Mouse (Mus musculus): ENCODE measurements around the gene Cubn.

The Cubn gene

GRCm38 (mm10) chr2:13352112-13352728, 139.4 kb downstream of the Cubn start:
- DNase-seq = no peak

DNA sequence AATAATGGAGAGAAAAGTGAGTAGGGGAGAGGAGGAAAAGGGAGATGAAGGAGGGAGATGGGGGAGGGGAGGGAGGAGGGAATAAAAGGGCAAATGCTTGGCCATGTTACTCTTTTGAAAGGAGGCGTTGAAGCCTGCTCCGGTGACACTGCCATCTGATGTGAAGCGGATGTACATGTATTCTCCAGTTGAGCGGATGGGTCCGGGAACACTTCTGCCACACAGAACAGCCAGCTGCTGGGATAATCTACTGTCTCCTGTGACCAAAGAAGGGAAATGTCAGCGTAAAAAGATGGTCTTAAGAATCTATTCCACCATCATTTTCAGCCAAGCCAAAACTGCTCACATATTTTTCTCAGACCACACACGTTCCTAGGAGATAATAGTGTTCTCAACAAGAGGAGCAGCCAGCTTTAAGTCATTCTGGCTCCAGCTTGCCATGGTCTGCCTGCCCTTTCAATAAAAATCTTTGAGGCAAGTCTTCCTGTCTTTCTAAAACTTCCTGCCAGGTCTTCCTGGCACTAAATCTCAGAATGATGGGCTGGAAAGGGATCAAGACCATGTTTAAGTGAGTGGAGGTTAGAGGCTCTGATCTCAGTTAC, 149.2 kb downstream of the Cubn start:
- DNase-seq = no peak

- DNase-seq = no peak
Observed at GRCm38 (mm10) chr2:13335446-13335845, 156.2 kb downstream of the Cubn start.

DNA sequence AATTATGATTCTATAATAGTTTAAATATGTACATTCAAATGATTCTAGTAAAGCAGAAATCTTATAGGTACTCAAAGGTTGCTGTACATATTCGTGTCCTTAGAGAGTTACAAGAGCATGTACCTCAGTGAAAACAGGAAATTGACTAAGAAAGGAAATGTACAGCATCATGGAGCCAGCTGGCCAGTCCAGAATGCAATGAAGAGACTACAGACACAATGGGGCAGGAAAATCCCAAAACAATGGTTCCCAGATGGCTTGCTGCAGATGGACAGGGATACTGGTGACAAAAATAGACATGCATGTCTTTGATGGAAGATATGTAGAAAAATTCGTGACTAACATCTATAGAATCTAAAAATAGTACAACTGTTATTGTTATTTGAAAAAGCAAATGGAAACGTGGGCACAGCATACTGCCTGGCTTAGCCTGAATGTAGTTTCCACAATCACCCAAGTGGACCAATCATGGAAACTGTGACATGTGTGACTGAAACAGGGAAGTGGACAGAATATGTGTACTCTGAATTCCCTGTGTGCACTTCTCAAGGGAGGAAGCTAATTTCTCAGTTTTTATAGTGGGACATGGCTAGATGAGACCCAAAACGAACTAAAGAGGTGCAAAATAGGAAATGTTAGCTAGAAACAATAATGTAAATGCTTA, 161.7 kb downstream of the Cubn start:
- DNase-seq = no peak

- no peak for DNase-seq
Observed at GRCm38 (mm10) chr2:13303376-13303775, 188.2 kb downstream of the Cubn start.

- peak; percentile 26 for DNase-seq
Observed at GRCm38 (mm10) chr2:13299031-13299430, 192.6 kb downstream of the Cubn start.

DNA sequence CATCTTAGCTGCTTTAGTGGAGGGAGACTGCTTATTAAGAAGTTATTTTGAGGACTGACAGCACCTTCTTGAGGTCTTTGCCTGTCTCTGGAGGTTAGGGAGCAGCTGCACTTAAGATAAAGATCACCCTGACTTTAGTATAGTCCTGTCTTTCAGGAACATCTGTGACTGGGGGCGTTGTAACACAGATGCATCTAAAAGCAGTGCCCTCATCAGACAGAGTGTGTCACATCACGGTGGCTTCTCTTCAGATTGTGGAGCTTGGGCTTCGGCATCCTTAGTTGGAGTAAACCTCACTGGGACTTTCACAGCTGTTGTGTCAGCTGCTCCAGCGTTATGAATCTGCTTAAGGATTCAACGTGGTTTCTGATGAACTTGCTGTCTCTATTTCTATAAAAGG, 193.9 kb downstream of the Cubn start:
- DNase-seq = no peak

- no peak for DNase-seq
Observed at GRCm38 (mm10) chr2:13290661-13291060, 201.0 kb downstream of the Cubn start.

DNA sequence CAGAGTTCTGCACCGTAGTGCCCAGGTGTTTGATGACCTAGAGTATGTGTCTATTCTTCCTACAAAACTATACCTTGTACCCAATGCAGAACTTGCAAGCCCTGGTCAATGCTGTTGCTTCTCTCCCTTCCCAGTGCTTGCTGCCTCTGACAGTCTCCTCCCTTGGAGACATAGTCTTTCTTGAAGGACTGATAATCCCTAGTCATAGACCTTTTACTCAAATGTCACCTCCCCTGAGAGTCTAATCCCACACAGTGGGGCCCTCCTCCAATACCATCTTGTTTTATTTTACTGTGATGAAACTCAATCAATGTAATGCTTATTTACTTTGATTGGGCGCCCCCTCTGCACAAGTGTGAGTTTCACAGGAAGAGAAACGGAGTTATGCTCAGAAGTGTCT, 201.5 kb downstream of the Cubn start:
- DNase-seq = no peak

DNA sequence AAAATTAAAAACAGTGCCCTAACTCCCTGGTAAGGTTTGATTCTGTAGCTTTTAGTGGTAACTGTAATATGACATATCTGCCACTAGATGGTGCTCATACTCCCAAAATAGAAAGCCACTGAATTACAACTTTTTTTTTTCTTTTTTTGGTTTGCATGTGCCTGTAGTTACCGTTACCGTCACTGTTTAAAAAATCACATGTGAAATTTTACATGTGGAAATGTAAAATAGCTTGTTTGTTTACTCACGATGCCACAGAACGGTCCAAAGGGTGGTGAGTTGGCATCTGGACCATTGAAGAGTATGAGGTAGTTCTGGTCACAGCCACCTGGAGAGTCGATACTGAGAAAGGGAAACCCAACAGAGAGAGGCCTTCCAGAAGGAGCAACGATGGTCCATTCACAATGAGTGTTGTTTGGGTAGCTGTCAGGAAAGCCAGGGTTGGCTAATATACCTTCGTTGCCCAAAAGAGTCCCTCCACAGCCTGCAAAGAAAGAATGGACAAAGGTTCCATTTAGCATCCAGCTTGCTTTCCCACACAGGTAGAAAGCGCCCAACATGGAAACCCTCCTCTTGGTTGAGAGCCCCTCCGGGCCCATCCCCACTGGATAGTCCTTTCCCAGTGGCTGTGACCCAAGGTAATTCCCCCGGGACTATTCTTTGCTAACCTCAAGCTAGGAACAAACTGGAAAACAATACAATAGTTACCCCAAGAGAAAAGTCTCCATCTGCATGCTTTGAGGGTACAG, 213.3 kb downstream of the Cubn start:
- no peak for DNase-seq

GRCm38 (mm10) chr2:13275874-13276273, 215.7 kb downstream of the Cubn start:
- DNase-seq = no peak

DNA sequence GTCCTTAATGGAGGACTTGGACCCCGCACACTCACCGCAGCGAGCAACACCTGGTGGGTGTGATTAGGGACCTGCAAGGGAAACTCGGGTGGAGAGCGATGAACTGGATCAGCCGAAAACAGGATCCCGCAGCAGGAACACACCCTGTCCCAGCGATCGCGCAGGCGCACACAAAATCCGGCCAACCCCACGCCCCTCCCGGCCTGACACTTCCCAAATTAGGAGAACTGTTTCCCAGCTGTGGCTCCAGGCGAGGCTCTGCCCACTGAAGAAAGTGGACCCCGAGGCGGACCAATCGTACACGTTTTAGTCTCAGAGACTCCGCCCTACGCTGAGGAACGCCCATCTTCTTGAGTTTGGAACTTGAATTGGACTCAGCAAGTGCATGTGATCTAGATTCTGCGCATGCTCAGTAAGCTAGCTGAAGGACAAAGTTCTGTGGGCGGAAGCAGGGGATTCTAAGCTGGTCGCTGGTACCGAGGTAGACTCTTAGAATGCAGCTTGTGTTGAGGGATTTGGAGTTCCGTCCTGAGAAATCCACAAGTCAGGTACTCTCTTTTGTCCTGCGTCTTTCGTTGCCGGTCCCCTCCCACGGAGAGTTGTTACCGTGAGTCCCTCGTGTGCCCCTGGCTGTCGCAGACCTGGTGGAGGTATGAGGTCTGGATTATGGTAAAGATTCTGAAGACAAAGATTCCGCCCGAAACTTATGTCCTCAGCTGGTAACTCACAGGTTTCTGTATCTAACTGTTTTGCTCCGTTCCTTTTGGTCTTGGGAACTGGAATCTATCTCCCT, 220.3 kb downstream of the Cubn start, which contains the start of gene Rsu1:
TSS of gene Rsu1 (minus strand) at position 251 of the 793 bp plus-strand sequence.
- DNase-seq = peak; percentile 96

DNA sequence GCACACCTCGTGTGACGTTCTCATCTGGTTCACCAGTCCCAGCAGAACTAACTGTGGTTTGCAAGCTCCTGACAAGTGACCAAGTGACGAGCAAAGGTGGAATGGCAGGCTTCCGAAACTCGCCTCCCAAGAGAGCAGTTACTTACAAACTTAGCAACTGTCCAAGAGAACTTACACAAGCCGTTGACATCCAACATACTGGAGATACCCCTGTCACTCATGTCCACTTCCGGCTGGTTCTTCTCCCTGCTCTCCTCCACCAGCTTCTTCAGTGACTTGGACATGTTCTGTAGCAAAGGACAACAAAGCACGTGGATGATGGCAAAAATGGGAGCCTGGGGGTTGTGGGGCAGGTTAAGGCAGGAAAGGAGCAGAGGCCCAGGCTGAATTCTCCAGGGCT, 220.9 kb downstream of the Cubn start:
- no peak for DNase-seq

GRCm38 (mm10) chr2:13268681-13269293, 222.8 kb downstream of the Cubn start:
- no peak for DNase-seq

- peak; percentile 19 for DNase-seq
Observed at GRCm38 (mm10) chr2:13264875-13265274, 226.7 kb downstream of the Cubn start.

DNA sequence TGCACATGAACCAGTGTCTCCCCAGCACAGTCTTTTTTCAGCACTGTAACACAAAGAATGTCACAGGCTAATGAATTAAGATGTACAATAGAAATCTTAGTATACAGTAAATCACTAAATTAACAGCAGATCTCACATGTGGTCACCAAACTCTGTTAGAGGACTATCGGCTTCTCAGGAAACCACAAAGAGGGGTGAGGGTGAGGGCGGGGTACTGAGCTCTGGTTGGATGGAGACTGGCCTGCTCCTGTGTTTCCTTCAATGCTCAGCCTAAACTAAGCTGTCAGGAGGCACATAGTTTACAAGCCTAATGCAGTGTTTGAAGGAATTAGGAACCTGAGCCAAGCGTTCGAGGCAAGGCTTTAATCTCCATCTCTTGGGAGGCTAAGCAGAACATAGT, 228.5 kb downstream of the Cubn start:
- no peak for DNase-seq

GRCm38 (mm10) chr2:13258606-13259005, 233.0 kb downstream of the Cubn start:
- DNase-seq = no peak

DNA sequence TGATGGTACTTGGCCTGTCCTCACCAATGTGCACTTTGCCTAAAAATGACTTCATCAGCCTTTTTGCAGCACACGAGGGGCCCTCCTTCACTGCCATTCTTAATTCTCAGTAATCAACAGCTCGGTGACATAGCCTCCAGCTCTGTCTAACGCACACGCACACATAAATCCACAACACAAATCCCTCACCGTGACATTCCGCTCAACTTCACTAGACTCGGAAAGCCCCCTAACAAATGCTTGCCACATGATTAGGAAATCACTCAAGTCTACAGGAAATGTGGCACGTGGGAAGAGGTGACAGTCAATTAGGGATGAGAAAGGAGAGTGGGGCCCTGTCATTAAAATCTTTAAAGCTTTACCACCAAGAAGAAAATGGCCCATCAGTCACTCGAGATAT, 250.9 kb downstream of the Cubn start:
- no peak for DNase-seq

DNA sequence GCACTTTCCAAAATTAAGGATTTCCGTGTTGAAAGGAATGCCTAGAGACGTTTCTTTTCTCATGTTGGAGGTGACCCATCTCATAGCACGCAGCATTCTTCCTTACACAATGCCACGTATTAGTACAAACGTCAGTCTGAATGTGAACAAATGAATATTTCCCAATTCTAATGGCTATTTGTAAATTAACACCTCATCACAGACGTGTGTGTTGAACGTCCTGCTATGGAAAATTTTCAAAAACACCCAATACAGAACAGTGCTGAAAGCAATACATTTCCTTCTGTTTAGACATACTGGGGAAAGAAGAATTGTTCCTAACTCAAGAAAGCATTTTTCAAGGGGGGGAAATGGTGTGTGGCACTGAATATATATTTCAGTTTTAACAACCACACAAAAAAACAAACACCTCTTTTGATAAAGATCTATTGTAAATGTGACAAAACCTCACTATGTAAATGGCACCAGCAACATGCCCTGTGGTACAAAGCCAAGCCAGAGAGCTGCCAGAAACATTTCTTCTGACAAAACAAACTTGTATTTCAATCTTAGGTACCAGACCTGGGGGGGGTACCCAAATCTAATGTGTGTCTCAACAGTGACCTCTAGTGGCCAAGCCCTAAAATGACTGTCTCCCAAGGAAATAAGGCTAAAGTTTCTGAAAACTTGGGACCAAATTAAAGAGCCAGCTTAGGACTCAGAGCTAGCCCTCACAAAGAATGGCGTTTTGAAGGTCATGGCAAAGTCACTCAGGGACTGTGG, 254.3 kb downstream of the Cubn start:
- DNase-seq = peak; percentile 64

GRCm38 (mm10) chr2:13235696-13236095, 255.9 kb downstream of the Cubn start:
- no peak for DNase-seq

DNA sequence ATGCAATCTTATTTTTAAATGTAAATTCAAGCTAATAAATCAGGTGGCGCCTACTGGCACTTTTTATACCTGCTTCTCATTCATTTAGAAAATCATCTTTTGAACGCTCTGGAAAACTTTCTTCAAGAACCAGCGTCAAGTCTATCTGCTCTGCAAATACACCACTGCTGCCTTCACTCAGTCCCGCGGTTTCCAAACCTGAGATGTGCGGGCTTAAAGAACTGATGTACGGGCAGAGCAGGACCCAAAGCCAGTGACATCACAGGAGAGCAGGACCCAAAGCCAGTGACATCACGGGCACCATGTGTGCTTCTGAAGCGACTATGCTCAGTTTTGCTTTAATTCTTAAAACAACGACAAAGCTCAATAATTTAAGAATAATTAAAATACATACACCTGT, 256.8 kb downstream of the Cubn start:
- DNase-seq = no peak

DNA sequence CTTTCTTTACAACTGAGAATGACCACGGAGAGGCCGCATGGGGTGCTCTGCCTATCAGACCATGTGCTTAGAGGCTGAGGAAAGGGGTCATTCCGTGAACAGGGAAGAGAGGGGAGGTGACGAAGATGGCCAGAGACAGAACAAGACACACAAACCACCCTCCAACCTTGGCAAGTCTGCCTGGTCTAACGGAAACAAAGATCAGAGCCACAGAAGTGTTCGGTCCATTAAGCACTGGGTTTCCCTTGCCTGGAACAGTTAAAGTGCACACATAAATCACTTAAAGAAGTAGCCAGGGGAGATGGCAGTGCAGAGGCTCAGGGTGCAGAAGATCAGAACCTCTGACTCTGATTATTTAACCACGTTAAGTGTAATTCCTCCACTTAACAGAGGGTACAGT, 257.7 kb downstream of the Cubn start:
- DNase-seq = no peak
